Mouse (Mus musculus): ENCODE measurements around the gene Taok2.

DNA sequence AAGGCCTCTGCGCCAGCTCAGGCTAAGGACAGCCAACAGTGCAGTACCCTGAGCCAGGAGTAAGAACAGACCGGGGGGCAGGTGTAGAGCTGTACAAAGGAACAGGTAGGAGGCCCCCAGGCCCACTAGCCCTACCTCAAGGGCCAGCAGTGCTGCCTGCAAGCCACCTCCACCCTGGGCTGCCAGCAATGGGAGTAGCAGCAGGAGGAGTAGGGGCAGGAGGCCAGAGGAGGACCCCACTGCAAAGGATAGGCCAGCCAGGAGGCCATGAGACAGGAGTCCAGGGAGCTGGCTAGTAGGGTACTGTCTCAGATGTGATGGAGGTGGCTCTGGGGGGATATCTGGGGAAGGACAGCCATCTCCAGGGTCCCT lies 14.0 kb downstream of the Taok2 start:
- no peak for TF ChIP-seq CTCF (conservative IDR thresholded peaks at IDR 0.05; ENCODE audit: low read length)
- TF ChIP-seq NANOG (IDR thresholded peaks at IDR 0.05; ENCODE audit: borderline replicate concordance, low read length) = no peak

Data from E14TG2a.4 (cell line).